17 mouse cellular contexts compared by ENCODE assay signal in genomic region chr3:130259670-130260069, GRCm38 (mm10).
A peak's percentile ranks its signal among the peaks of the same experiment; 100 is the strongest.
DNase-seq lines count a peak whose midpoint lies in the region; ATAC-seq and TF ChIP-seq lines count a peak whose summit lies in the region.
"Had no signal": no experiment of that assay in that cellular context is flagged by ENCODE, and none has a peak within 500 bp of the region (broad histone marks: within the 10 kb centered on the region; RNA-seq: fewer than 3 reads in every experiment).

No protein-coding gene starts in this region.

- no peak overlapping the region for H3K4me3 ChIP-seq in kidney, adult 2 months (ENCODE audit: insufficient read depth, low read depth, low read length)
- no peak overlapping the region for H3K4me3 ChIP-seq in kidney, embryonic 16.5 days (ENCODE audit: low read length)
- no peak overlapping the region for H3K4me3 ChIP-seq in lung, embryonic 15.5 days
- no peak overlapping the region for H3K4me3 ChIP-seq in ES-Bruce4 (ENCODE audit: low read depth, low read length)
- no peak overlapping the region for H3K4me3 ChIP-seq in bone marrow macrophage, adult 2 months (ENCODE audit: insufficient read depth, low read length)
- H3K4me3 ChIP-seq: erythroblast, embryonic 14.5 days; heart, embryonic 15.5 days; midbrain, embryonic 15.5 days had no signal

- TF ChIP-seq POLR2A in kidney, adult 2 months (IDR thresholded peaks at IDR 0.05; ENCODE audit: low read depth, low read length) = no peak
- no peak for TF ChIP-seq POLR2A in ES-Bruce4 (IDR thresholded peaks at IDR 0.05; ENCODE audit: insufficient read depth, low read length)
- TF ChIP-seq POLR2A in bone marrow macrophage, adult 2 months (IDR thresholded peaks at IDR 0.05; ENCODE audit: borderline replicate concordance, low read depth, low read length) = no peak

- H3K27ac ChIP-seq in kidney, adult 2 months (ENCODE audit: insufficient read depth, low read depth, low read length) = no peak overlapping the region
- H3K27ac ChIP-seq in kidney, embryonic 16.5 days (ENCODE audit: low read length) = no peak overlapping the region
- peak overlapping the region; percentile 44; the same call in 1 of the 2 replicates for H3K27ac ChIP-seq in lung, embryonic 15.5 days
- no peak overlapping the region for H3K27ac ChIP-seq in ES-Bruce4 (ENCODE audit: insufficient read depth, low read length)
- no peak overlapping the region for H3K27ac ChIP-seq in bone marrow macrophage, adult 2 months (ENCODE audit: insufficient read depth, low read depth, low read length)
- H3K27ac ChIP-seq: heart, embryonic 15.5 days; midbrain, embryonic 15.5 days had no signal

- ATAC-seq in kidney, embryonic 16.5 days (ENCODE audit: low FRiP score, low TSS enrichment) = no peak
- ATAC-seq in lung, embryonic 15.5 days (ENCODE audit: borderline replicate concordance, extremely low read depth, low FRiP score, low TSS enrichment) = no peak
- ATAC-seq: forebrain, embryonic 16.5 days; midbrain, embryonic 15.5 days had no signal

- no peaks in the 10 kb centered on the region for H3K4me1 ChIP-seq in kidney, adult 2 months (ENCODE audit: control insufficient read depth, insufficient read depth, low read length)
- no peaks in the 10 kb centered on the region for H3K4me1 ChIP-seq in kidney, embryonic 16.5 days (ENCODE audit: insufficient read depth, low read length)
- no peaks in the 10 kb centered on the region for H3K4me1 ChIP-seq in lung, embryonic 15.5 days
- H3K4me1 ChIP-seq in ES-Bruce4 (ENCODE audit: control insufficient read depth, insufficient read depth, low read length) = no peaks in the 10 kb centered on the region
- H3K4me1 ChIP-seq in bone marrow macrophage, adult 2 months (ENCODE audit: control insufficient read depth, insufficient read depth, low read length) = no peaks in the 10 kb centered on the region
- H3K4me1 ChIP-seq: heart, embryonic 15.5 days; midbrain, embryonic 15.5 days had no signal

- no peak for TF ChIP-seq EP300 in ES-Bruce4 (IDR thresholded peaks at IDR 0.05; ENCODE audit: insufficient read depth, low read depth, low read length)

- peaks cover 4% of the 10 kb centered on the region; the same call in 1 of the 2 replicates for H3K9me3 ChIP-seq in kidney, embryonic 16.5 days (ENCODE audit: low read length)
- no peaks in the 10 kb centered on the region for H3K9me3 ChIP-seq in lung, embryonic 15.5 days
- H3K9me3 ChIP-seq in ES-Bruce4 (replicated peaks; ENCODE audit: control insufficient read depth, insufficient read depth, low read length, poor library complexity, severe bottlenecking) = no peaks in the 10 kb centered on the region
- H3K9me3 ChIP-seq: heart, embryonic 15.5 days; midbrain, embryonic 15.5 days had no signal

- no peaks in the 10 kb centered on the region for H3K27me3 ChIP-seq in kidney, adult 2 months (replicated peaks; ENCODE audit: control insufficient read depth, insufficient read depth, low read length)
- no peaks in the 10 kb centered on the region for H3K27me3 ChIP-seq in kidney, embryonic 16.5 days (ENCODE audit: insufficient read depth, low read length)
- no peaks in the 10 kb centered on the region for H3K27me3 ChIP-seq in lung, embryonic 15.5 days
- no peaks in the 10 kb centered on the region for H3K27me3 ChIP-seq in ES-Bruce4 (ENCODE audit: control insufficient read depth, insufficient read depth, low read length, poor library complexity, severe bottlenecking)
- H3K27me3 ChIP-seq: heart, embryonic 15.5 days; midbrain, embryonic 15.5 days had no signal

- no peak for DNase-seq in kidney, adult 2 months
- DNase-seq in lung, adult 18-20 months = no peak
- no peak for DNase-seq in embryo, embryonic 9.5 days (ENCODE audit: extremely low spot score)
- DNase-seq: adrenal gland, postnatal 10 days; cerebellum, adult 2 months; heart, adult 11 months; retina, postnatal 1 day; right cerebral cortex, postnatal 4 days had no signal

- no peaks in the 10 kb centered on the region for H3K36me3 ChIP-seq in kidney, adult 2 months (ENCODE audit: control insufficient read depth, insufficient read depth, low read length)
- no peaks in the 10 kb centered on the region for H3K36me3 ChIP-seq in kidney, embryonic 16.5 days (ENCODE audit: insufficient read depth, low read length)
- H3K36me3 ChIP-seq in lung, embryonic 15.5 days = no peaks in the 10 kb centered on the region
- H3K36me3 ChIP-seq in ES-Bruce4 (ENCODE audit: control insufficient read depth, insufficient read depth, low read length, poor library complexity, severe bottlenecking) = no peaks in the 10 kb centered on the region
- H3K36me3 ChIP-seq: G1E; heart, embryonic 15.5 days; midbrain, embryonic 15.5 days had no signal

- H3K9ac ChIP-seq in kidney, embryonic 16.5 days (replicated peaks; ENCODE audit: low read length) = no peak overlapping the region
- H3K9ac ChIP-seq in lung, embryonic 15.5 days = no peak overlapping the region
- no peak overlapping the region for H3K9ac ChIP-seq in ES-Bruce4 (ENCODE audit: low read depth, poor library complexity, severe bottlenecking)
- H3K9ac ChIP-seq: heart, embryonic 15.5 days; midbrain, embryonic 15.5 days had no signal

- no peak overlapping the region for H3K4me2 ChIP-seq in kidney, embryonic 16.5 days (replicated peaks; ENCODE audit: low read depth, low read length)
- no peak overlapping the region for H3K4me2 ChIP-seq in lung, embryonic 15.5 days
- H3K4me2 ChIP-seq: heart, embryonic 15.5 days; midbrain, embryonic 15.5 days had no signal

- 0 out of 2 replicates have a peak, but pooled peaks have one; percentile 16 for TF ChIP-seq CTCF in kidney, adult 2 months (conservative IDR thresholded peaks at IDR 0.05; ENCODE audit: insufficient read depth, insufficient read length, low read depth, low read length)
- TF ChIP-seq CTCF in ES-Bruce4 (IDR thresholded peaks at IDR 0.05; ENCODE audit: low read depth, low read length) = peak; percentile 5
- peak; percentile 28; the same call in 1 of the 2 replicates for TF ChIP-seq CTCF in bone marrow macrophage, adult 2 months (IDR thresholded peaks at IDR 0.05; ENCODE audit: low read depth, low read length)

- WGBS in kidney, adult 2 months = 93% methylated on average over 2 of the region's 2 CpGs
- WGBS in kidney, embryonic 16.5 days = 88% methylated on average over 2 of the region's 2 CpGs
- 78% methylated on average over 2 of the region's 2 CpGs for WGBS in lung, embryonic 15.5 days
